Mouse (Mus musculus) neural tube, embryonic 13.5 days (tissue): ENCODE measurements around the gene Fam151b. TPM values are rescaled to one million over a fixed set of nuclear protein-coding genes. Genes with fewer than 3 reads are reported as not detected.

ENCODE experiments used
- ATAC-seq: fragments of 200-750 bp; cut with Nextera tagmentation; 2 replicates; pipeline ENCODE4 v1.8.0; 2017; ENCODE audit warnings: low read depth, mild to moderate bottlenecking, moderate TSS enrichment, moderate library complexity
- H3K27ac ChIP-seq: fragments of 300-500 bp; sonication (generic); replicated peaks from 2 replicates; pipeline ENCODE4 v1.5.1; 2015; ENCODE audit warnings: moderate library complexity, mild to moderate bottlenecking, inconsistent platforms
- H3K27me3 ChIP-seq: fragments of 300-500 bp; sonication (generic); 2 replicates; pipeline ENCODE4 v1.6.1; 2015; ENCODE audit warnings: mild to moderate bottlenecking, inconsistent platforms
- H3K36me3 ChIP-seq: fragments of 300-500 bp; sonication (generic); 2 replicates; pipeline ENCODE4 v1.6.1; 2015; ENCODE audit warnings: mild to moderate bottlenecking, inconsistent platforms
- H3K4me1 ChIP-seq: fragments of 300-500 bp; sonication (generic); replicated peaks from 2 replicates; pipeline ENCODE4 v1.6.1; 2015; ENCODE audit warnings: inconsistent platforms
- H3K4me2 ChIP-seq: fragments of 300-500 bp; sonication (generic); 2 replicates; pipeline ENCODE4 v1.6.1; 2015; ENCODE audit warnings: inconsistent platforms, mild to moderate bottlenecking, moderate library complexity
- H3K4me3 ChIP-seq: fragments of 300-500 bp; sonication (generic); 2 replicates; pipeline ENCODE4 v1.5.1; 2015; ENCODE audit warnings: mild to moderate bottlenecking, inconsistent platforms
- H3K9ac ChIP-seq: fragments of 300-500 bp; sonication (generic); 2 replicates; pipeline ENCODE4 v1.6.1; 2015; ENCODE audit warnings: moderate library complexity, mild to moderate bottlenecking, inconsistent platforms
- H3K9me3 ChIP-seq: fragments of 300-500 bp; sonication (generic); 2 replicates; pipeline ENCODE4 v1.6.1; 2016; ENCODE audit warnings: inconsistent platforms
- WGBS: fragments of 180-500 bp; shearing (Covaris S2); methylation state at CpG from one replicate; pipeline ENCODE4 v1.1.7; 2015; 5-methylcytosine and 5-hydroxymethylcytosine counted together
- polyA plus RNA-seq: library from polyadenylated mRNA; unstranded; fragments of >200 nt; fragmentation: Nextera tagmentation; extraction: Ambion mirVana; gene quantifications from 2 replicates; pipeline ENCODE4 v1.2.1, GENCODE M21; 2015

Fam151b gene
- polyA plus RNA-seq, 1 experiment from 2014 or later, result 0.17 TPM

DNA sequence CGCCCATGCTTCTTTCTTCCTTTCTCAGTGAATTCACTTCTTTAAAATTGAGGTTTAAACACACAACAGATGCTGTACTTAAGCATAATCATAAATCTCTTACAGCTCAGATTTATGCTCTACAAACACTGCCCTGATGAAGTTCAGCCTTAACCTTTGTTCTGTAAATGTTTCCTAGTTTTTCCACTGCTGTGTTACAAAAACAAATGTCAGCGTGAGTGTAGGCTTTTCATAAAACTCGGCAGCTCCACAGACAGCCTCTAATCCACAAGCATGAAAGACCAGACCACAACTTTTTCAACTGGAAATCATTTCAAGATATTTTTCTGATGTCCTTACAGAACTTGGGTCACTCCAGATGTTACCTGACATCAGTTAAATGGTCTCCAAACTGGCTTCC lies 80.3 kb downstream of the Fam151b start:
- 71% methylated on average over 3 of the region's 3 CpGs for WGBS
- H3K9me3 ChIP-seq, result no peaks in the 10 kb centered on the region
- H3K27ac ChIP-seq, result no peak overlapping the region
- H3K27me3 ChIP-seq, result no peaks in the 10 kb centered on the region
- no peak for ATAC-seq
- H3K4me3 ChIP-seq, result no peak overlapping the region
- no peak overlapping the region for H3K4me2 ChIP-seq
- no peaks in the 10 kb centered on the region for H3K36me3 ChIP-seq
- no peaks in the 10 kb centered on the region for H3K4me1 ChIP-seq
- no peak overlapping the region for H3K9ac ChIP-seq

DNA sequence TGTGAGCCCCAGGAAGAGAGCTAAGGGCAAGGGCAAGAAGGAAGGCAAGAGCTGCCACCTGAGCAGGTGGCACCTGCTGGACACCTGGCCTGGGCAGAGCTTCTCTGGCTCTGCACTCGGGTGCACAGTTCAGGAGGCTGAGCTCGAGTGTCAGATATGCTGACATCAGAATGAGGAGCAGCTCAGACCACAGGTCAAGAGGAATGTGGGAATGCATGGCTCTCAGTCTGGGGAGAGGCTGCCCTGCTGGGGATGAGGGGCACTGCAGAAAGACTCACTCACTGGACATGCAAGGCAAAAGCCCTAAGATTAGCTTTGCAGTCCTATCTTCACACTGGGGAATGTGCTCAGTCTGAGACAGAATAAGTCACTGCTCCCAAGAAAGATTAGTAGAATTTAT lies 81.8 kb downstream of the Fam151b start:
- 72% methylated on average over 2 of the region's 2 CpGs for WGBS
- no peak for ATAC-seq
- Histone ChIP-seq H3K9me3 (no peaks in the 10 kb centered on the region), H3K27me3 (no peaks in the 10 kb centered on the region), H3K4me3 (no peak overlapping the region), H3K9ac (no peak overlapping the region), H3K27ac (no peak overlapping the region), H3K4me1 (no peaks in the 10 kb centered on the region), H3K4me2 (no peak overlapping the region), H3K36me3 (no peaks in the 10 kb centered on the region)

Other genes with a start within 250 kb of the Fam151b start
- 0.70 and 1.2 TPM in 2 replicates for gene Gm20379, start 178.0 kb downstream of the Fam151b start, polyA plus RNA-seq
- 4.8 and 5.8 TPM in 2 replicates for gene Dhfr, start 129.3 kb downstream of the Fam151b start, polyA plus RNA-seq
- 23.1 and 26.1 TPM in 2 replicates for gene Msh3, start 129.0 kb downstream of the Fam151b start, polyA plus RNA-seq
- 1.8 and 1.9 TPM in 2 replicates for gene Ankrd34b, start 58.1 kb downstream of the Fam151b start, polyA plus RNA-seq
- 8.7 and 10.2 TPM in 2 replicates for gene Zfyve16, start 46.9 kb upstream of the Fam151b start, polyA plus RNA-seq
- gene Spz1, start 92.2 kb upstream of the Fam151b start, polyA plus RNA-seq, result not detected in 2 replicates
- gene Serinc5, start 127.1 kb upstream of the Fam151b start, polyA plus RNA-seq, result 19.9 and 20.8 TPM in 2 replicates